Mouse (Mus musculus): ENCODE measurements around the gene Acvr2b. TPM values are rescaled to one million over a fixed set of nuclear protein-coding genes. Genes with fewer than 3 reads are reported as not detected.
"Not testable (repeated sequence)": the region's sequence is repeated elsewhere in the genome, so short reads cannot be mapped to it uniquely, and the experiment has no call there.

Gene Acvr2b
- 10 to 100 TPM; 16.5 to 19.3 TPM for total RNA-seq (2021)

DNA sequence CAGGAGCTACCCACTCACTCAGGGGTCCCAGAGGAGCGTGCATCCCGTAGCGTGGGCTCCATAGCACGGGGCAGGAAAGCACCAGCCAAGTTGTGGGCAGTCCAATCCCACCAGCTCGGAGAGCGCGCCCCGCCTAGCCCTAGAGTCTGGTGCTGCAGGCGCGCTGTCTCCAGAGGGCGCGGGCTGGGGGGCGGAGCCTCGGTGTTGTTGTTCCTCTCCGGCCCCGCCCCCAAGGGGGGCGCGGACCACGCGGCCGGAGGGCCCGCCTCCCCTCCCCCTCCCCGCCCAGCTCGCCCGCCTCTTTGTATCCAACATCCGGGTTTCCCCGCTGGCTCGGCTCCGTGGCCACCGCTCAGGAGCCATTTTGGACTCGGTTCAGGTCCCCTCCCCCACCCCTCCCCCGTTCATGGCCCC lies at the start of gene Acvr2b:
Gene Acvr2b, plus strand, starts transcription at position 318 of the 414 bp plus-strand sequence.
- peak; percentile 91 to 93 for DNase-seq (ENCODE audit: low spot score in 2 of 2)
- intact Hi-C loops (cut with DNase I): loop anchor here (2.0 kb wide), 1 partner anchor 45 kb away; the partner anchor contains the start of gene Xylb

DNA sequence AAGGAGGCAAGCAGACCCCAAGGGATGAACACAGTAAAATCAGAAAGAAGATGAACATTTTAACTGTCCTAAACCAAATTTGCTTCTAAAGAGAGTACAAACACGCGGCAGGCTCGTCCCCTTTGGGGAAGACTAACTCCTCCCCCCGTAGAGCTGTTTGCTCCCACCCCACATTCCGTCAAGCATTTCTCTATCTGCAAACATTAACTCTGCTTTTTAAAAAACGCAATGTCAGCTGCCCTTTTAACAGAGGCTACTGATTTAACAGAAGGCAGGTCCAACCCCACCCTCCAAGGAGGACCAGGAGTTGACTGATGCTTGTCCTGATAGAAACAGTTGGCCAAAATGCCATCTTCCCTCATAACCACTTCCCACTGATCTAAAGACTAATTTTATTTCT lies 48.0 kb upstream of the Acvr2b start:
- DNase-seq (ENCODE audit: low spot score in 2 of 2): no peak
- intact Hi-C loops (cut with DNase I): no loop called here

DNA sequence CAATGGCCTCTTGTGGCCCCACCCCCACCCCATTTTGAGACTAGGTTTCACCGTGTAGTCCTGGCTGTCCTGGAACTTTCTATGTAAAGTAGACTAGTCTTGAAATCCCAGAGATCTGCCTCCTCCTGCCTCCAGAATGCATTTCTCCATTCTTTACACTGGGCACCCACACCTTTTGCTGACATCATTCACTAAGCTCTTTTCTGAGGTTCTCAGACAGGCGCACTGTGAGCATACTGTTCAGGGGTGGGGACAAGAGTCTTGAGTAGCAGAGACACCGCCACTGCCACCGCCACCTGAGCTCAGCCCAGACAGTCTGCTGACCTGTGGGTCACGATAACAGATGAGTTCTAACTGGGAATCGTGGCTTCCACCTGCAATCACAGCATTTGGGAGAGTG lies 46.0 kb upstream of the Acvr2b start:
- DNase-seq (ENCODE audit: low spot score in 2 of 2): no peak
- intact Hi-C loops (cut with DNase I): loop anchor here (2.0 to 5.0 kb wide), 2 partner anchors 47 to 199 kb away; partner anchors contain the start of genes Acaa1b, Acvr2b and Gm47289

DNA sequence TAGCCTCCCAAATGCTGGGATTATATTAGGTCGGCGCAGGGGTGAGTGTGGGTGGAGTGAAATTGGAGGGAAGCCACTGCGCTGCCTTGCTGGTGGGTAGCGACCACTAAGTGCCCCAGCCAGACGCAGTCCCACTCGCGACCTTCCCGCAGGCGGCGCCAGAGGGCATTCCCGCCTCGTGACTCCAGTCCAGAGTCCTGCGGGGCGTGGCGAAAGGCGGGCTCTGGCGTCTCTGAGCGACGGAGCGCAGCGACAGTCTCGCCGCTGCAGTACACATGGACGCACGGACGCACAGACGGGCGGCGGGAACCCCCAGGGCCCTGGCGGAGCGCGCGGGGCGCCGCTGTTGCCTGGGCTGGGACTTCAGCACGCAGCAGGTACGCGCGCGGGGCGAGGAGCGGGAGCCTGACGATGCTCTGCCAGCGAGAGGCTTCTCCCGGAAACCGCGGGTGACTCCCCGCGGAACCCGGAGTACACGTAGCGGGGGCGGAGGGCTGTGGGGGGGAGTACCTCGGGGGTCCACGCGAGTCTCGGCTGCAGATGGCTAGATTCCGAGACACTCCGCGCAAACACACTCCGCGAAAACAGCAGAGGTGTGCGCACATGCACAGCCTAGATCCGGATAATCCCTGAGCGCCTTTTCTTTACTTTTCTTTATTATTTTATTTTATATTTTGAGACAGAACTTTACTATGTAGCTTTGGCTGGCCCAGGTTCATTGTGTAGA lies 44.4 kb upstream of the Acvr2b start, which contains the start of gene Xylb:
Gene Xylb, plus strand, starts transcription at position 51 of the 727 bp plus-strand sequence.
- DNase-seq (ENCODE audit: low spot score in 2 of 2): peak; percentile 86 to 88
- intact Hi-C loops (cut with DNase I): loop anchor here (1.0 to 5.0 kb wide), 3 partner anchors 45 to 200 kb away; partner anchors contain the start of genes Acaa1b, Acvr2b and Gm47289

DNA sequence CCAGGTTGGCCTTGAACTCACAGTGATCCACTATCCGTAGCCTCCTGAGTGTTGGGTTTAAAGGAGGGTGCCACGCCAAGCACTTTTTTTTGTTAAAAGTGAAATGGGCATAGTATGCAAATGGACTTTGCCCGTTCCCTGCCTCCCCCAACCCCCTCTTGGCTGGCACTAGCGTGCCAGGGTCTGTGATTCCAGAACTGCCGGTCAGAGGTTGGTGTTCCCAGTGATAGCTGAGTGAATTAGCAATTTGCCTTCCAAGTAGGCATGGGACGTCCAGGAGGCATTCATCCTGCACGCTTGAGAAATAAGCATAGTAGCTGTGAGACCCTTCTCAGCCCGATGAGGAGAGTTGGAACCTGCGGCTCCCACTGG lies 43.9 kb upstream of the Acvr2b start:
- DNase-seq (ENCODE audit: low spot score in 2 of 2): no peak
- intact Hi-C loops (cut with DNase I): loop anchor here (5.0 kb wide), 1 partner anchor 201 kb away; the partner anchor contains the start of genes Acaa1b and Gm47289

DNA sequence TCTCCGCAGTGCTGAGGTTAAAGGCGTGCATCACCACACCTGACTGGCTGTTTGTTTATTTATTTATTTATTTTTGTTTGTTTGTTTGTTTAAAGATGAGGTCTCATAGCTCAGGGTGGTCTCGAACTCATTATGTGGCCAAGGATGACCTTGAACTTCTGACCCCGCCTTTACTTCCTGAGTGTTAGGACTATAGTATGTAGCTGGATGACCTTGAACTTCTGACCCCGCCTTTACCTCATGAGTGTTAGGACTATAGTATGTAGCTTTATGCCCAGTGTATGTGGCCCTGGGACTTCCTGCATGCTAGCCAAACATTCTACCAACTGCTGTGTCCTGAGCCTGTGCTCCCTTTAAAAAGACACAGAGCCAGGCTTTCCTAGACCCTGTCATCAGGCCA lies 40.5 kb upstream of the Acvr2b start:
- no peak for DNase-seq (ENCODE audit: low spot score in 2 of 2)
- intact Hi-C loops (cut with DNase I): no loop called here

DNA sequence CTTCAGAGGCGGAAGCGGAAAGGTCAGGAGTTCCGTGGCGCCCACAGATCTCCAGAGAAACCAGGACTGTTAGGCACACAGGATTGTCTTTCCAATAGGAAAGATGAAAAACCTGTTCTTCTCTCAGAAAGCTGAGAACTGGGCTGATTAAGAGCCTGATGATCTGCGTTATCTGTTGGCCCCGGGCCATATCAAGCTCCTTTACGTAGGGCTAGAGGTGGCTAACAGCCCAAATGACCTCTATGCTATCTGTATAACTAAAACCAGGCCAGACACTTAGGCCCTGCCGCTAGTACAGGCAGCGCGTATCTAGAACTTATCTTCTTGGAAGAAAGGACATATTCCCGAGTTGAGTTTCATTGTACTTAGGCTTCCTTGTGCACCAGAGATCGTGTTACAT lies 38.7 kb upstream of the Acvr2b start:
- intact Hi-C loops (cut with DNase I): no loop called here
- no peak for DNase-seq (ENCODE audit: low spot score in 2 of 2)

DNA sequence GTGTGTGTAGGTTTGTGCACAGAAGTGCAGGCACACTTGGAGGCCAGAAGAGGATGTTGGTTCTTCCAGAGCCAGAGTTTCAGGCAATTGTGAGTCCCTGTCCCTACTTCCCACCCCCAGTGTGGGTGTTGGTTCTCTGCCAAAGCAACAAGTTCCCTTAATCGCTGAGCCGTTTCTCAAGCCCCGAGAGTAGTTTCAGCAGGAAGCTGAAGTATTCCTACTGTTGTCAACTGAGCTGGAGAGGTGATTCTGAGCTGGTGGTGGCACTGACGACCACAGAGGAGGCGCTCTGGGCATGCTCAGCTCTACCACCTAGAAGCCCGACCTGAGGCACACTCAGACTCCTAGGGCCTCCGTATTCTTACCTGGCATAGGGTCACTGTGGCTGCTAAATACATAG lies 36.6 kb upstream of the Acvr2b start, which contains the start of gene Slc22a14:
Gene Slc22a14, minus strand, starts transcription at position 270 of the 400 bp plus-strand sequence.
- intact Hi-C loops (cut with DNase I): no loop called here
- DNase-seq (ENCODE audit: low spot score in 2 of 2): no peak

DNA sequence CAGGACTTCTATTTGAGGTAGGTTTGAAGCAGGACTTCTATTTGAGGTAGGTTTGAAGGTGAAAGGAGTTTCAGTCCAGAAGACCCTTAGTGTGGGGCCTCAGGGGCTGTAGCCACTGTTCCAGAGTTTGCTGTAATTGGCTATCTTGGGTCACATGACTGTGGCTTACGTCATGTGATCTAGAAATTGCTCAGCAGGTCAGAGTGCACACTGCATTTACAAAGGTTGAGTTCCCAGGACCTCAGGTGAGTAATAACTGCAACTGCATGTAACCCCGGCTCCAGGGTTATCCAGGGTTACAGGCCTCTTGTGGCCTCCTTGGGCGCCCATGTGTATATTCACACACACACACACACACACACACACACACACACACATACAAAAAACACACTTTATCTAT lies 33.6 kb upstream of the Acvr2b start:
- intact Hi-C loops (cut with DNase I): no loop called here
- no peak for DNase-seq (ENCODE audit: low spot score in 2 of 2)

DNA sequence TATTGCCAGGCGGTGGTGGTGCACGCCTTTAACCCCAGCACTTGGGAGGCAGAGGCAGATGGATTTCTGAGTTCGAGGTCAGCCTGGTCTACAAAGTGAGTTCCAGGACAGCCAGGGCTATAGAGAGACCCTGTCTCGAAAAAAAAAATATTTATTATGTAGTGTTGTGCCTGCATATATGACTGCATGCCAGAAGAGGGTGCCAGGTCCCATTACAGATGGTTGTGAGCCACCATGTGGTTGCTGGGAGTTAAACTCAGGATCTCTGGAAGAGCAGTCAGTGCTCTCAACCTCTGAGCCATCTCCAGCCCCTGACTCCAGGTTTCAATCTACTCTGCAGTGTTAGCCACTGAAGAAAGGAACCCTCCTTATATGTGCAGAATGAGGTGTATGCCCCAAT lies 31.1 kb upstream of the Acvr2b start:
- intact Hi-C loops (cut with DNase I): not testable (repeated sequence)

DNA sequence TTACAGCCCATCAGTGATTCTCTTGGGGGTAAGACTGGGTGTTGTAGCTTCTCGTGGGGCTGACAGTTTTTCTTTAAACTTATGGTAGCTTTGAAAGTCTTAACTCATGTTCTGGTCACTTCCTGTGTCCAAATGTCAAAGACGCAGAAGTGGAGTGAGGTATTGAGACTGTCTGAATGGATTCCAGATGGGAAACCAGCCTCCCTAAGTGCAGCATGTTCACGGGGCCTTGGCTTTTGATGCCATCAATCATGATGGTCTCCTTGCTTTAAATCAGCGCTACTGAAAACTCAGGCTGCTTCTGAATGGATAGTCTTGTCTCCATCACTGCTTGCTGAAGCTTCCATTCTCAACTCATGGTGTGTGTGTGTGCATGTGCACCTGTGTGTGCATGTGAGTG lies 30.7 kb upstream of the Acvr2b start:
- intact Hi-C loops (cut with DNase I): no loop called here
- DNase-seq (ENCODE audit: low spot score in 2 of 2): no peak

More for the DNA sequence above, 31.1 kb upstream of the Acvr2b start:
- DNase-seq (ENCODE audit: low spot score in 2 of 2): not testable (repeated sequence)

DNA sequence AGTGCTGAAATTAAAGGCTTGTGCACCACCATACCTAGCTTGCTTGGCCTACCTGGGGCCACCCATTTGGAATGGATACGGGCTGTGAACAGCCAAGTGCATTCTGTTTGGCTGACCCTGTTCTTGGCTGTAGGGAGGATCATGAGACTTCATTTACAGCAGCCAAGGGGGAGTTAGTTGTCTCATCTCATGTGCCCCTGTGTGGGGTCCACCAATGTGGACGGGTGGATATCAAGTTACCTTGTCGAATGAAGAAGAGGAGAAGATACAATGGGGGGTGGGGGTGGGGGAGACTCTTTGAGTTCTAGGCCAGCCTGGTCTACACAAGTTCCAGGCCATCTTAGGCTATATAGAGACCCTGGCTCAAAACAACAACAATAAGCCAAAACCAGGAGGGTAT lies 26.9 kb upstream of the Acvr2b start:
- intact Hi-C loops (cut with DNase I): no loop called here

DNA sequence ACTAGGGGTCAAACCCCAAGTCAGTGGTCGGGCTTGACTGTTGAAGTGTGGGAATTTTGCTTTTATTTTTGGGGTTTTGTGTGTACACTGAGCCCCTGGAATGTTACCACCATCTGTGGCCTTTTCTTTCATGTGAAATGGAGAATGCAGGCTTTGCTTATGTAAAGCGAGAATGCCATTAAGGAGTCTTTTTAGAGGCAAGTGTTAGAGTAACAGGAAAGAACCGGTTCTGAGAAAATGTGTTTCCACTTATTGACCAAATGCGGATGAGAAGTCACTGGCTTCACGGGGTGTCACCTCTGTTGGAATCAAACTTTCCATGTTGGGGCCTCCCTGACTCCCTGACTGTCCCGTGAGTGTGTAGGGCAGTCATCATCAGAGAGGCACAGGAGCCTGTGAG lies 26.4 kb upstream of the Acvr2b start:
- intact Hi-C loops (cut with DNase I): no loop called here
- no peak for DNase-seq (ENCODE audit: low spot score in 2 of 2)

More for the DNA sequence above, 26.9 kb upstream of the Acvr2b start:
- no peak for DNase-seq (ENCODE audit: low spot score in 2 of 2)

DNA sequence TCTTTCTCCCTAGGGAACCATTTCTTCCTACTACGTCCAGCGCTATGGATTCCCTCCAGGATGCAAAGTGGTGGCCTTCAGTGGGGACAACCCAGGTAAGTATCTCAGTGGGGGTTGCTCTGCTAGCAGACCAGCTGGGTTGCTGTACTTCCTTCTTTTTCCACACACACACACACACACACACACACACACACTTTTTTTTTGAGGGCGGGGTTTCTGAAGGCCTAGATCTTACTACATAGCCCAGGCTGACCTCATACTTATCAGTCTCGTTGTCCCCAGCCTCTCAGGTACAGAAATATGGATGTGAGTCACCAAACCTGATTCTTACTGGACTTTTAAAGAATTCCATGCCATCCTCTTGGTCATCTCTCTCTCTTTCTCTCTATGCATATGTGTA lies 23.7 kb upstream of the Acvr2b start:
- intact Hi-C loops (cut with DNase I): no loop called here
- no peak for DNase-seq (ENCODE audit: low spot score in 2 of 2)

DNA sequence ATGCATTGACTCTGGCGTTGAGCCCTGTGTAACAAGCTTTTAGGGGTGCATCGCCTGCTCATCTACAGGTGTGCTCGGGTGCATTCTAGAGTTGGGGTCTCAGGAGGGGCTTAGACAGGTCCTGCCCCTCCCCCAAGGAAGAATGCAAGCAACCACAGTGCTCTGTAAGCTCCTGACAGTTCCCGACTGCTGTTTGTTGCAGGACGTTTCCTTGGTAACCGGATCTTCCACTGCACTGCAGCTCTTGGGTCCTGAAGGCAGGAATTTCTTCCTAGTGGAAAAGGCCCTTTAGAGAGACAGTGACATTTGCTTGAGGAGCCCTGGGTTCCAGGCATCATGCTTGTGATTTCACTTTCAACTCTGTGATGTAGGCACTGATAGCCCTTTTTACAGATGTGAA lies 19.3 kb upstream of the Acvr2b start:
- intact Hi-C loops (cut with DNase I): no loop called here

DNA sequence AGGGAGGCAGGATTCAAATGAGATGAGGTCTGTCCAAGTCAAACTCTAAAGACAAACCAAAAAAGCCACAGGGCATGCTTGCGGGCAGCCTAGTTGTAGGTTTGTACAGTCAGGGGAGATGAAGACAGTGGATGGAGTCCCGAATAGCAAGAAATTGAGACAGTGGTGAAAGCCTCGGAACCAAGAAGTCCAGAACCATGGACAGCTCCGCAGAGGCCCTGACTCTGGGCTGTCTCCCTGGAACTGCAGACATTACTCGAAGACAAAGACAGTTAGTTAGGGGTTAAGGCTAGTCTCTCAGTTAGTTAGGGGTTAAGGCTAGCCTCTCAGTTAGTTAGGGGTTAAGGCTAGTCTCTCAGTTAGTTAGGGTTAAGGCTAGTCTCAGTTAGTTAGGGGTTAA lies 13.0 kb upstream of the Acvr2b start:
- no peak for DNase-seq (ENCODE audit: low spot score in 2 of 2)
- intact Hi-C loops (cut with DNase I): no loop called here

More for the DNA sequence above, 19.3 kb upstream of the Acvr2b start:
- DNase-seq (ENCODE audit: low spot score in 2 of 2): no peak

DNA sequence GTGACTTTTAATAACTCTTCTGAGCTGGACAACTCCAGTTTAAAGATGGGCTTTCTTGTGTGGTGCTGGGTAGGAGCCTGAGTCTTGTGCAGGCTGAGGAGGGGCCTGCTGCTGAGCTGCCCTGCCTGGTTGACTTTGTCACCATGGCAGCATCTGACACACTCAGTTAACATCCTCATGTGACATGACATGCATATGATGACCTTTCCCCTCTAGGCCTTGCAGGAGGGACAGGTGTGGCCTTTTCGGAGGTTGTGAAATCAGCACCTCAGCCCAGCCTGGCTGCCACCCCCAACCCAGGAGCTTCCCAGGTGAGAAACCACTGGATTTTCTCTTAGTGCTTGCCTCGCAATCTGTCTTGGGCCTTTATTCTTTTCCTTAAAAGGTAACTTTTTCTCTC lies 11.7 kb upstream of the Acvr2b start:
- intact Hi-C loops (cut with DNase I): no loop called here
- no peak for DNase-seq (ENCODE audit: low spot score in 2 of 2)

DNA sequence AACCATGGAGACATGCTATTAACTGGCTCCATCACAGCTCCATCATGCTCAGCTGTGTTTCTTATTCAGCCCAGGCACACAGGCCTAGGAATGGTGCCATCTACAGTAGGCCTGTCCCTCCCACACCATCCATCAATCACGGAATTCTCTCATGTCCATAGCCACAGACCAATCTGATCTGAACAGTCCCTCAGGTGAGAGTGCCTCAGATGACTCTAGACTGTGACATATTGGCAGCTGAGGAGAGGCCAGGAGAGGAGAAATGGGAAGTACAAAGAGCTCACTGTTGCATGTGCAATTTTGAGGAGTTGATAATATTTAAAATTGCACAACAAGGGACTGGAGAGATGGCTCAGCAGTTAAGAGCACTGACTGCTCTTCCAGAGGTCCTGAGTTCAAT lies 7.1 kb upstream of the Acvr2b start:
- intact Hi-C loops (cut with DNase I): no loop called here
- DNase-seq (ENCODE audit: low spot score in 2 of 2): no peak

DNA sequence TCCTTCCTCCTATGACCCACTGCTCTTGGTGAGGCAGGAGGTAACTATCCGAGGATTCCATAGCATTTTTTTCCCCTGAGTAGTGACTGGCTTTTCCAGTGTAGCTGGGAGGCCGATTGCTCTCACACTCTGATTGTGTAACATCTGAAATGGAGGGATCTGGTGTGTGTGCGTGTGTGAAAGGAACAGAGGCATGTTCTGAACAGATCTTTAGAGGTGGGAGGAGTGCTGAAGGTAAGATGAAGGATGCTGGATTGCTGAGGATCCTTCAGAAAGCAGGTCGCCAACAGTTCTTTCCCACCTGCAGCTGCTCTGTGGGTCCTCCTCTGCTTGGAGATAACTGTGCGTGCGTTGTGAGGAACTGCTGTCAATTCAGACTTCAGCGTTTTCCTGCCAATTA lies 567 bp upstream of the Acvr2b start:
- intact Hi-C loops (cut with DNase I): no loop called here
- no peak for DNase-seq (ENCODE audit: low spot score in 2 of 2)

DNA sequence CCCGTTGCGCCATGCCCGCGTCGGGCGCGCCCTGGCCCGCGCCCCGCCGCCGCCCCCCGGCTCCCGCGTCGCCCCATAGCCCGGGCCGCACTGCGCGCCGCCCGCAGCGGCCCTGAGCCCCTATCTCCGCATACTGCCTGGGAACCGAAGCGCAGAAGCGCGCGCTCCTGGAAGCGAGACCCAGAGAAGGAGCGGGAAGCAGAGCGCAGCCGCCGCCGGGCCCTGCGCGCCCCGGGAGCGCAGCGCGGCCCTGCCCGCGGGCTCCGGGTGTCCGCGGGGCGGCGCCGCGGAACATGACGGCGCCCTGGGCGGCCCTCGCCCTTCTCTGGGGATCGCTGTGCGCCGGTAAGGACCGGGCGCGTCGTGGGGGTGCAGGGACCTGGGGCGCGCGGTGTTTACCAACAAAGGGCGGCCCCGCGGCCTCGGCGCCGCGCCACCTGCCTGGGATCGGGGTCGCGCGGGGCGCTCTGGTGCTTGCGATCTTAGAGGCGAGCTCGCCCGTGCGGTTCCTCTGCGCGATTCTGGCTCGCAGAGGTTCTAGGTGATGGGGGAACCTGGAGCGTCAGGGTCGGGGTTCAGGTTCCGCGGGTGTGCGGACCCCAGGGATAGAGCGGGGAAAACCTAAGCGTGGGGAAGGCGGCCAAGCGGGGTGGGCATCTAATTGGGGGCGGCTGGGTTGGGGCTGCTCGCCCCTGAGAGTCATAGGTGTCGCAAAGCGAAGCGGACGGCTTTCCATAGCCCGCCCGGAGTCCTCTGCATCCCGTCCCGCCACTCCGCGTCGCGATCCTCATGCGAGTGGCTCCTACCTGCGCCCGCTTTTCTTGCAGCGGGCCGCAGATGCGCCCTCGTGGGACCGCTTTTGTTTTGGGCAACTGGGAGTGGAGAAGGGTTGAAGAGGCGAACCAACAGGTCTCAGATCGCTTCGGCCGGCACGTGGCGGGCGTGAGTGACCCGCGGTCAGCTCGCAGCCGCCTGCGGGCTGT lies 626 bp downstream of the Acvr2b start:
- peak; percentile 65 to 71 for DNase-seq (ENCODE audit: low spot score in 2 of 2)
- intact Hi-C loops (cut with DNase I): loop anchor here (1.0 to 2.0 kb wide), 2 partner anchors 28 to 46 kb away; partner anchors contain the start of gene Xylb

Data from left cerebral cortex, postnatal 36 days (tissue).